Mouse (Mus musculus) E14TG2a.4 (cell line): ENCODE measurements around the gene Mical3.

ENCODE experiments used
- CTCF ChIP-seq: conservative IDR thresholded peaks from 2 replicates; pipeline ENCODE4 v1.5.1; 2014; ENCODE audit warnings: low read length
- NANOG ChIP-seq: IDR thresholded peaks from 2 replicates; pipeline ENCODE4 v1.6.1; 2014; ENCODE audit warnings: borderline replicate concordance, low read length, mixed read lengths
- POU5F1 ChIP-seq: IDR thresholded peaks from 2 replicates; pipeline ENCODE4 v1.6.1; 2014; ENCODE audit warnings: low read length, borderline replicate concordance

DNA sequence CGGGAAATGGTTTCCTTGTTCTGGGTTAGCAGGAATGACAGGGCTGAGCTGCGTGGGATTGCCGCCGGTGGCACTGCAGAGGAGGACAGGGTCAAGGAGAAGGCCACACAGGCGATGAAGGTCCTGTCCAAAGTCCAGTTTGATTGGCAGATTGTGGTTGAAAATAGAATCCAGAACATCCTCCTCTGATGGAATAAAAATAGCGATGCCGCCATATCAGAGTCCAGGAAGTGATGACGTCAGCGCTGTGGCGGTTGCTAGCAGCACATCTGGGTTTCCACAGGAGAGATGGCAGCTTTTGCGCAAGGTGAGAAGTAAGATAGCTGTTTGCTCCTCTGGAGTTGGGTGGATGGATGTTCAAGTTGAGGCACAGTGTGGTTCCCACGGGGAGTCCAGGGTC lies 198.2 kb downstream of the Mical3 start:
- TF ChIP-seq CTCF (no peak), POU5F1 (no peak), NANOG (no peak)
